Mouse (Mus musculus) brain, adult 2 months (tissue): Measurements from ENCODE around the gene Sept8.

Experiments
- DNase-seq: peaks from one replicate; pipeline ENCODE4 v3.0.0; 2011; ENCODE audit warnings: low read depth, low spot score

The Sept8 gene

GRCm38 (mm10) chr11:53495417-53495816 lies 23.6 kb upstream of the Sept8 start:
- peak; percentile 88 for DNase-seq

- peak; percentile 90 for DNase-seq
These were observed 22.1 kb upstream of the Sept8 start for GRCm38 (mm10) chr11:53496946-53497345.

- no peak for DNase-seq
These were observed 18.5 kb upstream of the Sept8 start for GRCm38 (mm10) chr11:53500569-53500968.

- peak; percentile 88 for DNase-seq
These were observed 16.9 kb upstream of the Sept8 start for GRCm38 (mm10) chr11:53502039-53502765.

- no peak for DNase-seq
These were observed 15.3 kb upstream of the Sept8 start for GRCm38 (mm10) chr11:53503738-53504137.

GRCm38 (mm10) chr11:53504376-53504775 lies 14.7 kb upstream of the Sept8 start:
- DNase-seq, result no peak

- peak; percentile 99 for DNase-seq
These were observed 13.9 kb upstream of the Sept8 start for GRCm38 (mm10) chr11:53505026-53505663.

GRCm38 (mm10) chr11:53507098-53507805 lies 11.8 kb upstream of the Sept8 start:
- DNase-seq, result peak; percentile 68

- DNase-seq, result no peak
These were observed 10.9 kb upstream of the Sept8 start for GRCm38 (mm10) chr11:53508152-53508551.

GRCm38 (mm10) chr11:53508591-53508990 lies 10.5 kb upstream of the Sept8 start:
- DNase-seq, result no peak

- no peak for DNase-seq
These were observed 8.7 kb upstream of the Sept8 start for GRCm38 (mm10) chr11:53510351-53510750.

- DNase-seq, result no peak
These were observed 2.1 kb upstream of the Sept8 start for GRCm38 (mm10) chr11:53516775-53517627.

GRCm38 (mm10) chr11:53518759-53519158 lies 298 bp upstream of the Sept8 start:
- no peak for DNase-seq

GRCm38 (mm10) chr11:53520122-53520978 lies 1.3 kb downstream of the Sept8 start:
- peak; percentile 97 for DNase-seq

- DNase-seq, result peak; percentile 84
These were observed 2.2 kb downstream of the Sept8 start for GRCm38 (mm10) chr11:53521120-53521820.

GRCm38 (mm10) chr11:53521821-53522131 lies 2.7 kb downstream of the Sept8 start:
- DNase-seq, result peak; percentile 61

- DNase-seq, result no peak
These were observed 3.3 kb downstream of the Sept8 start for GRCm38 (mm10) chr11:53522362-53522761.

- peak; percentile 97 for DNase-seq
These were observed 3.9 kb downstream of the Sept8 start for GRCm38 (mm10) chr11:53522930-53523329.

- no peak for DNase-seq
These were observed 4.7 kb downstream of the Sept8 start for GRCm38 (mm10) chr11:53523545-53524405.
